Mouse (Mus musculus) hematopoietic stem cell, adult 5-6 weeks (primary cell): Measurements from ENCODE around the gene Rtn4rl1. TPM values are rescaled to one million over a fixed set of nuclear protein-coding genes. Genes with fewer than 3 reads are reported as not detected.

ENCODE experiments used
- total RNA-seq: library from RNA; stranded (forward); fragments of 172-1452, 232-1000 nt; gene quantifications from 2 replicates; pipeline ENCODE4 v1.2.3, GENCODE M21; 2017

Gene Rtn4rl1
- total RNA-seq, 1 experiment from 2014 or later, result 0.84 TPM

Other genes with a start within 250 kb of the Rtn4rl1 start
- gene Hic1, start 24.3 kb upstream of the Rtn4rl1 start, total RNA-seq, result not detected in 2 replicates
- gene Ovca2, start 14.9 kb upstream of the Rtn4rl1 start, total RNA-seq, result 17.1 and 20.8 TPM in 2 replicates
- gene Dph1, start 2.5 kb upstream of the Rtn4rl1 start, total RNA-seq, result 7.8 and 14.0 TPM in 2 replicates
- 144 and 160 TPM in 2 replicates for gene Rpa1, start 154.5 kb downstream of the Rtn4rl1 start, total RNA-seq
- gene Smyd4, start 154.7 kb downstream of the Rtn4rl1 start, total RNA-seq, result 13.0 and 22.1 TPM in 2 replicates
- gene Serpinf1, start 228.9 kb downstream of the Rtn4rl1 start, total RNA-seq, result 60.5 and 70.1 TPM in 2 replicates
- not detected in 2 replicates for gene Serpinf2, start 245.8 kb downstream of the Rtn4rl1 start, total RNA-seq